In genomic region chr17:35195631-35196320, GRCm38 (mm10) we compare ENCODE assay signal across 7 mouse cellular contexts. TPM values are rescaled to one million over a fixed set of nuclear protein-coding genes. Genes with fewer than 3 reads are reported as not detected.
DNase-seq lines count a peak whose midpoint lies in the region; ATAC-seq and TF ChIP-seq lines count a peak whose summit lies in the region.

No protein-coding gene starts in this region.

- H3K27ac ChIP-seq in intestine, postnatal 0 days (ENCODE audit: low read depth, low read length) = no peak overlapping the region
- H3K27ac ChIP-seq in limb, embryonic 12.5 days = no peak overlapping the region
- H3K27ac ChIP-seq in midbrain, embryonic 13.5 days = no peak overlapping the region

- no peaks in the 10 kb centered on the region for H3K9me3 ChIP-seq in intestine, postnatal 0 days (ENCODE audit: control insufficient read depth)
- no peaks in the 10 kb centered on the region for H3K9me3 ChIP-seq in limb, embryonic 12.5 days
- no peaks in the 10 kb centered on the region for H3K9me3 ChIP-seq in midbrain, embryonic 13.5 days

- peak; percentile 76 for ATAC-seq in intestine, postnatal 0 days
- peak; percentile 53 for ATAC-seq in limb, embryonic 12.5 days (ENCODE audit: insufficient number of reproducible peaks, insufficient read depth, low FRiP score, low TSS enrichment, low read depth)
- peak; percentile 91 for ATAC-seq in midbrain, embryonic 13.5 days

- TF ChIP-seq CTCF in intestine, postnatal 0 days (IDR thresholded peaks at IDR 0.05; ENCODE audit: low read depth) = peak; percentile 97

- peak overlapping the region; percentile 47 for H3K4me3 ChIP-seq in intestine, postnatal 0 days (ENCODE audit: low read depth, low read length)
- H3K4me3 ChIP-seq in limb, embryonic 12.5 days (replicated peaks) = peak overlapping the region; percentile 43
- H3K4me3 ChIP-seq in midbrain, embryonic 13.5 days (replicated peaks) = peak overlapping the region; percentile 38

- no peaks in the 10 kb centered on the region for H3K4me1 ChIP-seq in intestine, postnatal 0 days (replicated peaks; ENCODE audit: control insufficient read depth, insufficient read depth, low read length)
- H3K4me1 ChIP-seq in limb, embryonic 12.5 days (replicated peaks) = peaks cover 21% of the 10 kb centered on the region
- H3K4me1 ChIP-seq in midbrain, embryonic 13.5 days (replicated peaks) = peaks cover 14% of the 10 kb centered on the region

- no peak overlapping the region for H3K9ac ChIP-seq in intestine, postnatal 0 days (ENCODE audit: low read depth, low read length)
- peak overlapping the region; percentile 45 for H3K9ac ChIP-seq in limb, embryonic 12.5 days (replicated peaks)
- peak overlapping the region; percentile 53; the same call in 1 of the 2 replicates for H3K9ac ChIP-seq in midbrain, embryonic 13.5 days (replicated peaks)

- intact Hi-C loops in gastrocnemius, postnatal 36 days (cut with DNase I) = loop anchor here (2.0 kb wide), 1 partner anchor 17 kb away; no protein-coding TSS in a partner anchor

- WGBS in intestine, postnatal 0 days = 1% methylated on average over 66 of the region's 66 CpGs
- WGBS in limb, embryonic 12.5 days = 2% methylated on average over 66 of the region's 66 CpGs
- WGBS in midbrain, embryonic 13.5 days = 2% methylated on average over 66 of the region's 66 CpGs

- no peaks in the 10 kb centered on the region for H3K36me3 ChIP-seq in intestine, postnatal 0 days (ENCODE audit: control insufficient read depth, insufficient read depth)
- H3K36me3 ChIP-seq in limb, embryonic 12.5 days = no peaks in the 10 kb centered on the region
- H3K36me3 ChIP-seq in midbrain, embryonic 13.5 days = no peaks in the 10 kb centered on the region

- peaks cover 11% of the 10 kb centered on the region for H3K27me3 ChIP-seq in intestine, postnatal 0 days (replicated peaks; ENCODE audit: control insufficient read depth, insufficient read depth, low read length)
- peaks cover 68% of the 10 kb centered on the region for H3K27me3 ChIP-seq in limb, embryonic 12.5 days
- H3K27me3 ChIP-seq in midbrain, embryonic 13.5 days = peaks cover 46% of the 10 kb centered on the region

- DNase-seq in adrenal gland, adult 18-20 months (ENCODE audit: low spot score in 2 of 2) = peak; percentile 84 to 90
- peak; percentile 86 for DNase-seq in embryo, embryonic 11 days
- DNase-seq in gastrocnemius, postnatal 36 days = peak; percentile 73 to 74
- DNase-seq in spleen, adult 12 weeks (ENCODE audit: low spot score) = peak; percentile 73

- peak overlapping the region; percentile 95 for H3K4me2 ChIP-seq in intestine, postnatal 0 days (replicated peaks; ENCODE audit: low read depth)
- peak overlapping the region; percentile 74 for H3K4me2 ChIP-seq in limb, embryonic 12.5 days
- H3K4me2 ChIP-seq in midbrain, embryonic 13.5 days (replicated peaks) = peak overlapping the region; percentile 65

RNA-seq across cellular contexts. Expression of gene Ltb, which starts 1.5 kb away (rescaled TPM):
- total RNA-seq in adrenal gland, adult 18-20 months (2021) = 1 to 10 TPM; 2.0 to 6.5 TPM
- total RNA-seq in gastrocnemius, postnatal 36 days (2021) = under 1 TPM in 1 of 2 experiments, not detected in 1; 0.46 TPM
- 1.7 and 2.4 TPM in 2 replicates for polyA plus RNA-seq in intestine, postnatal 0 days (2015; fragmentation: Nextera tagmentation; extraction: Ambion mirVana)
- polyA plus RNA-seq in limb, embryonic 12.5 days (2016; fragmentation: Nextera tagmentation; extraction: Ambion mirVana) = 0.49 and 0.64 TPM in 2 replicates
- 0.35 and 0.76 TPM in 2 replicates for polyA plus RNA-seq in midbrain, embryonic 13.5 days (2015; fragmentation: Nextera tagmentation; extraction: Ambion mirVana)

RNA-seq across cellular contexts. Expression of gene Tnf, which starts 6.0 kb away (rescaled TPM):
- total RNA-seq in adrenal gland, adult 18-20 months (2021) = under 1 TPM; 0.36 to 0.83 TPM
- total RNA-seq in gastrocnemius, postnatal 36 days (2021) = under 1 TPM in 1 of 2 experiments, not detected in 1; 0.46 TPM
- 0.17 and 0.27 TPM in 2 replicates for polyA plus RNA-seq in intestine, postnatal 0 days (2015; fragmentation: Nextera tagmentation; extraction: Ambion mirVana)
- not detected in 2 replicates for polyA plus RNA-seq in limb, embryonic 12.5 days (2016; fragmentation: Nextera tagmentation; extraction: Ambion mirVana)
- polyA plus RNA-seq in midbrain, embryonic 13.5 days (2015; fragmentation: Nextera tagmentation; extraction: Ambion mirVana) = not detected in 2 replicates

RNA-seq across cellular contexts. Expression of gene Lst1, which starts 7.5 kb away (rescaled TPM):
- 1 to 10 TPM; 3.5 to 4.1 TPM for total RNA-seq in adrenal gland, adult 18-20 months (2021)
- 1 to 10 TPM in 1 of 2 experiments, under 1 TPM in 1; 0.74 to 1.5 TPM for total RNA-seq in gastrocnemius, postnatal 36 days (2021)
- 11.3 and 12.9 TPM in 2 replicates for polyA plus RNA-seq in intestine, postnatal 0 days (2015; fragmentation: Nextera tagmentation; extraction: Ambion mirVana)
- polyA plus RNA-seq in limb, embryonic 12.5 days (2016; fragmentation: Nextera tagmentation; extraction: Ambion mirVana) = 5.6 and 6.0 TPM in 2 replicates
- 4.8 and 7.1 TPM in 2 replicates for polyA plus RNA-seq in midbrain, embryonic 13.5 days (2015; fragmentation: Nextera tagmentation; extraction: Ambion mirVana)

RNA-seq across cellular contexts. Expression of gene Lta, which starts 9.4 kb away (rescaled TPM):
- not detected for total RNA-seq in adrenal gland, adult 18-20 months (2021)
- under 1 TPM; 0.36 to 0.62 TPM for total RNA-seq in gastrocnemius, postnatal 36 days (2021)
- polyA plus RNA-seq in intestine, postnatal 0 days (2015; fragmentation: Nextera tagmentation; extraction: Ambion mirVana) = 0.10 and 0.42 TPM in 2 replicates
- not detected in 2 replicates for polyA plus RNA-seq in limb, embryonic 12.5 days (2016; fragmentation: Nextera tagmentation; extraction: Ambion mirVana)
- 0.11 and 0.23 TPM in 2 replicates for polyA plus RNA-seq in midbrain, embryonic 13.5 days (2015; fragmentation: Nextera tagmentation; extraction: Ambion mirVana)

RNA-seq across cellular contexts. Expression of gene Aif1, which starts 19.9 kb away (rescaled TPM):
- 10 to 100 TPM in 1 of 2 experiments, 1 to 10 TPM in 1; 6.1 to 11.2 TPM for total RNA-seq in adrenal gland, adult 18-20 months (2021)
- under 1 TPM in 1 of 2 experiments, not detected in 1; 0.47 TPM for total RNA-seq in gastrocnemius, postnatal 36 days (2021)
- 23.1 and 25.4 TPM in 2 replicates for polyA plus RNA-seq in intestine, postnatal 0 days (2015; fragmentation: Nextera tagmentation; extraction: Ambion mirVana)
- 4.7 and 4.9 TPM in 2 replicates for polyA plus RNA-seq in limb, embryonic 12.5 days (2016; fragmentation: Nextera tagmentation; extraction: Ambion mirVana)
- polyA plus RNA-seq in midbrain, embryonic 13.5 days (2015; fragmentation: Nextera tagmentation; extraction: Ambion mirVana) = 4.9 and 7.0 TPM in 2 replicates
